Mouse (Mus musculus) adrenal gland, postnatal 14 days (tissue): ENCODE data around the gene Hsdl1. TPM values are rescaled to one million over a fixed set of nuclear protein-coding genes. Genes with fewer than 3 reads are reported as not detected.

Source experiments
- DNase-seq: peaks from one replicate; pipeline ENCODE4 v3.0.0; 2021; ENCODE audit warnings: mixed read lengths
- total RNA-seq: library from RNA; stranded (reverse); gene quantifications from 2 replicates; pipeline ENCODE4 v1.2.3, GENCODE M21; 2021

Hsdl1 gene
- total RNA-seq, 1 experiment from 2014 or later, result 25.6 TPM

- DNase-seq, result no peak
Observed at GRCm38 (mm10) chr8:119580441-119581161, 5.6 kb upstream of the Hsdl1 start.

- DNase-seq, result no peak
Observed at GRCm38 (mm10) chr8:119579096-119579495, 4.1 kb upstream of the Hsdl1 start.

GRCm38 (mm10) chr8:119575366-119575726 is 363 bp upstream of the Hsdl1 start:
- DNase-seq, result no peak

- no peak for DNase-seq
Observed at GRCm38 (mm10) chr8:119572411-119572810, 2.6 kb downstream of the Hsdl1 start.

GRCm38 (mm10) chr8:119571135-119571534 is 3.8 kb downstream of the Hsdl1 start:
- peak; percentile 29 for DNase-seq

- DNase-seq, result no peak
Observed at GRCm38 (mm10) chr8:119569881-119570280, 5.1 kb downstream of the Hsdl1 start.

GRCm38 (mm10) chr8:119568951-119569350 is 6.0 kb downstream of the Hsdl1 start:
- DNase-seq, result no peak

- no peak for DNase-seq
Observed at GRCm38 (mm10) chr8:119568251-119568650, 6.7 kb downstream of the Hsdl1 start.

- DNase-seq, result no peak
Observed at GRCm38 (mm10) chr8:119566367-119566766, 8.6 kb downstream of the Hsdl1 start.

GRCm38 (mm10) chr8:119563849-119564251 is 11.1 kb downstream of the Hsdl1 start:
- DNase-seq, result no peak

- DNase-seq, result no peak
Observed at GRCm38 (mm10) chr8:119559402-119559720, 15.6 kb downstream of the Hsdl1 start.

- DNase-seq, result peak; percentile 99
Observed at GRCm38 (mm10) chr8:119558603-119559401, 16.2 kb downstream of the Hsdl1 start, which contains the start of gene Mbtps1. Gene Mbtps1 (minus strand): TSS chr8:119558735.

- DNase-seq, result peak; percentile 90
Observed at GRCm38 (mm10) chr8:119557821-119558602, 17.0 kb downstream of the Hsdl1 start.

GRCm38 (mm10) chr8:119557132-119557531 is 17.9 kb downstream of the Hsdl1 start:
- DNase-seq, result no peak

GRCm38 (mm10) chr8:119555861-119556260 is 19.1 kb downstream of the Hsdl1 start:
- no peak for DNase-seq

- DNase-seq, result peak; percentile 32
Observed at GRCm38 (mm10) chr8:119552967-119553366, 22.0 kb downstream of the Hsdl1 start.

- DNase-seq, result no peak
Observed at GRCm38 (mm10) chr8:119548560-119549113, 26.3 kb downstream of the Hsdl1 start.

GRCm38 (mm10) chr8:119547019-119547691 is 27.8 kb downstream of the Hsdl1 start:
- no peak for DNase-seq

GRCm38 (mm10) chr8:119545791-119546190 is 29.2 kb downstream of the Hsdl1 start:
- DNase-seq, result no peak

- DNase-seq, result no peak
Observed at GRCm38 (mm10) chr8:119545180-119545579, 29.8 kb downstream of the Hsdl1 start.

GRCm38 (mm10) chr8:119544606-119545005 is 30.4 kb downstream of the Hsdl1 start:
- no peak for DNase-seq

GRCm38 (mm10) chr8:119531973-119532372 is 43.0 kb downstream of the Hsdl1 start:
- DNase-seq, result no peak
